Mouse (Mus musculus) olfactory bulb, adult 2 months (tissue): ENCODE measurements around the gene Myl7. TPM values are rescaled to one million over a fixed set of nuclear protein-coding genes. Genes with fewer than 3 reads are reported as not detected.
"Not testable (repeated sequence)": the region's sequence is repeated elsewhere in the genome, so short reads cannot be mapped to it uniquely, and the experiment has no call there.

ENCODE experiments used
- H3K27ac ChIP-seq: fragments of 200-500 bp; 2 replicates; pipeline ENCODE4 v1.5.1; 2012; ENCODE audit warnings: low read depth, low read length; ENCODE audit not compliant: insufficient read depth
- H3K4me1 ChIP-seq: fragments of 200-500 bp; 2 replicates; pipeline ENCODE4 v1.6.1; 2012; ENCODE audit warnings: low read length; ENCODE audit not compliant: control insufficient read depth, insufficient read depth
- H3K4me3 ChIP-seq: fragments of 200-500 bp; 2 replicates; pipeline ENCODE4 v1.5.1; 2012; ENCODE audit warnings: mild to moderate bottlenecking, low read depth, low read length, moderate library complexity; ENCODE audit not compliant: insufficient read depth
- CTCF ChIP-seq: fragments of 200-500 bp; IDR thresholded peaks from 2 replicates; pipeline ENCODE4 v1.5.1; 2012; ENCODE audit warnings: low read depth, mild to moderate bottlenecking, low read length, moderate library complexity; ENCODE audit not compliant: insufficient read depth
- POLR2A ChIP-seq: fragments of 200-500 bp; IDR thresholded peaks from 2 replicates; pipeline ENCODE4 v1.6.1; 2012; ENCODE audit warnings: mild to moderate bottlenecking, low read depth, low read length, moderate library complexity; ENCODE audit not compliant: insufficient read depth
- WGBS: fragments of 180-500 bp; shearing (Covaris S2); methylation state at CpG from one replicate; pipeline ENCODE4 v1.1.7; 2018; 5-methylcytosine and 5-hydroxymethylcytosine counted together
- polyA plus RNA-seq: library from polyadenylated mRNA; stranded (reverse); fragments of >200 nt; gene quantifications from 2 replicates; pipeline ENCODE4 v1.2.4, GENCODE M21; 2012; ENCODE audit warnings: low replicate concordance; ENCODE audit not compliant: missing spikeins, insufficient read depth, insufficient read length

The Myl7 gene
- not detected in 2 replicates for polyA plus RNA-seq

GRCm38 (mm10) chr11:5898531-5898930 is at the start of gene Myl7:
Gene Myl7 (minus strand): TSS chr11:5898782.
- Histone ChIP-seq H3K4me3 (no peak within 1 kb of the TSS), H3K27ac (no peak within 1 kb of the TSS), H3K4me1 (peaks cover 28% of the 10 kb centered on the region)
- no peak for TF ChIP-seq CTCF
- no peak for TF ChIP-seq POLR2A
- 82% methylated on average over 5 of the region's 5 CpGs for WGBS

- WGBS: 72% methylated on average over 4 of the region's 4 CpGs
- no peaks in the 10 kb centered on the region for H3K4me1 ChIP-seq
- no peak for TF ChIP-seq CTCF
- no peak for TF ChIP-seq POLR2A
- H3K4me3 ChIP-seq: no peak overlapping the region
- H3K27ac ChIP-seq: no peak overlapping the region
Measured at GRCm38 (mm10) chr11:5947796-5948195, 49.2 kb upstream of the Myl7 start.

- no peak overlapping the region for H3K27ac ChIP-seq
- 68% methylated on average over 2 of the region's 2 CpGs for WGBS
- H3K4me1 ChIP-seq: no peaks in the 10 kb centered on the region
- TF ChIP-seq CTCF: no peak
- TF ChIP-seq POLR2A: no peak
- no peak overlapping the region for H3K4me3 ChIP-seq
Measured at GRCm38 (mm10) chr11:5945096-5945495, 46.5 kb upstream of the Myl7 start.

GRCm38 (mm10) chr11:5942966-5943365 is 44.4 kb upstream of the Myl7 start:
- TF ChIP-seq CTCF (no peak), POLR2A (no peak)
- no peak overlapping the region for H3K4me3 ChIP-seq
- H3K27ac ChIP-seq: no peak overlapping the region
- no peaks in the 10 kb centered on the region for H3K4me1 ChIP-seq
- WGBS: 54% methylated on average over 6 of the region's 6 CpGs

- H3K4me1 ChIP-seq, H3K4me3 ChIP-seq, H3K27ac ChIP-seq: not testable (repeated sequence)
- 94% methylated on average over 11 of the region's 11 CpGs for WGBS
Measured at GRCm38 (mm10) chr11:5934531-5934930, 35.9 kb upstream of the Myl7 start.

GRCm38 (mm10) chr11:5931947-5932346 is 33.4 kb upstream of the Myl7 start:
- 84% methylated on average over 6 of the region's 6 CpGs for WGBS
- not testable (repeated sequence) for H3K4me1 ChIP-seq, H3K4me3 ChIP-seq, H3K27ac ChIP-seq

GRCm38 (mm10) chr11:5930578-5930977 is 32.0 kb upstream of the Myl7 start:
- WGBS: 82% methylated on average over 1 of the region's 1 CpGs
- Histone ChIP-seq H3K4me1 (no peaks in the 10 kb centered on the region), H3K27ac (no peak overlapping the region), H3K4me3 (no peak overlapping the region)
- no peak for TF ChIP-seq CTCF
- TF ChIP-seq POLR2A: no peak

- TF ChIP-seq POLR2A: no peak
- no peak for TF ChIP-seq CTCF
- WGBS: 85% methylated on average over 3 of the region's 3 CpGs
- Histone ChIP-seq H3K27ac (no peak overlapping the region), H3K4me3 (no peak overlapping the region), H3K4me1 (no peaks in the 10 kb centered on the region)
Measured at GRCm38 (mm10) chr11:5926696-5927220, 28.2 kb upstream of the Myl7 start.

- Histone ChIP-seq H3K27ac (no peak overlapping the region), H3K4me3 (no peak overlapping the region), H3K4me1 (no peaks in the 10 kb centered on the region)
- TF ChIP-seq CTCF (no peak), POLR2A (no peak)
- WGBS: 31% methylated on average over 8 of the region's 8 CpGs
Measured at GRCm38 (mm10) chr11:5924699-5925098, 26.1 kb upstream of the Myl7 start.

GRCm38 (mm10) chr11:5920323-5920960 is 21.9 kb upstream of the Myl7 start:
- no peak for TF ChIP-seq POLR2A
- TF ChIP-seq CTCF: no peak
- WGBS: 41% methylated on average over 17 of the region's 17 CpGs
- Histone ChIP-seq H3K4me3 (no peak overlapping the region), H3K27ac (no peak overlapping the region), H3K4me1 (no peaks in the 10 kb centered on the region)
